Mouse (Mus musculus) intestine, postnatal 0 days (tissue): ENCODE data around the gene Brd3. TPM values are rescaled to one million over a fixed set of nuclear protein-coding genes. Genes with fewer than 3 reads are reported as not detected.
"Not testable (repeated sequence)": the region's sequence is repeated elsewhere in the genome, so short reads cannot be mapped to it uniquely, and the experiment has no call there.

Experiments used
- ATAC-seq: fragments of 200-750 bp; cut with Nextera tagmentation; 2 replicates; pipeline ENCODE4 v1.8.0; 2017; ENCODE audit warnings: mild to moderate bottlenecking, moderate TSS enrichment, moderate library complexity
- H3K27ac ChIP-seq: fragments of 300-500 bp; sonication (generic); 2 replicates; pipeline ENCODE4 v1.5.1; 2014; ENCODE audit warnings: mild to moderate bottlenecking, low read depth, low read length, moderate library complexity
- H3K27me3 ChIP-seq: fragments of 300-500 bp; sonication (generic); replicated peaks from 2 replicates; pipeline ENCODE4 v1.6.1; 2014; ENCODE audit warnings: low read length, mixed read lengths; ENCODE audit not compliant: control insufficient read depth, insufficient read depth
- H3K36me3 ChIP-seq: fragments of 300-500 bp; sonication (generic); 2 replicates; pipeline ENCODE4 v1.6.1; 2014; ENCODE audit warnings: mild to moderate bottlenecking, moderate library complexity; ENCODE audit not compliant: control insufficient read depth, insufficient read depth
- H3K4me1 ChIP-seq: fragments of 300-500 bp; sonication (generic); replicated peaks from 2 replicates; pipeline ENCODE4 v1.6.1; 2014; ENCODE audit warnings: antibody characterized with exemption, low read length, mixed read lengths; ENCODE audit not compliant: control insufficient read depth, insufficient read depth
- H3K4me2 ChIP-seq: fragments of 300-500 bp; sonication (generic); replicated peaks from 2 replicates; pipeline ENCODE4 v1.6.1; 2014; ENCODE audit warnings: low read depth, mild to moderate bottlenecking, moderate library complexity
- H3K4me3 ChIP-seq: fragments of 300-500 bp; sonication (generic); 2 replicates; pipeline ENCODE4 v1.5.1; 2014; ENCODE audit warnings: low read depth, low read length
- H3K9ac ChIP-seq: fragments of 300-500 bp; sonication (generic); 2 replicates; pipeline ENCODE4 v1.6.1; 2014; ENCODE audit warnings: mild to moderate bottlenecking, low read depth, low read length
- H3K9me3 ChIP-seq: fragments of 300-500 bp; sonication (generic); 2 replicates; pipeline ENCODE4 v1.6.1; 2016; ENCODE audit warnings: mixed run types; ENCODE audit not compliant: control insufficient read depth
- CTCF ChIP-seq: sonication (generic); IDR thresholded peaks from 2 replicates; pipeline ENCODE4 v1.5.1; 2016; ENCODE audit warnings: low read depth, mild to moderate bottlenecking, control low read depth, antibody characterized with exemption, moderate library complexity
- WGBS: fragments of 180-500 bp; shearing (Covaris S2); extraction: QIAGEN DNeasy Blood & Tissue Kit; methylation state at CpG from one replicate; pipeline ENCODE4 v1.1.7; 2014; 5-methylcytosine and 5-hydroxymethylcytosine counted together
- polyA plus RNA-seq: library from polyadenylated mRNA; unstranded; fragments of >200 nt; fragmentation: Nextera tagmentation; extraction: Ambion mirVana; gene quantifications from 2 replicates; pipeline ENCODE4 v1.2.1, GENCODE M21; 2015

The Brd3 gene
- polyA plus RNA-seq, 1 experiment from 2014 or later = 49.8 TPM

DNA sequence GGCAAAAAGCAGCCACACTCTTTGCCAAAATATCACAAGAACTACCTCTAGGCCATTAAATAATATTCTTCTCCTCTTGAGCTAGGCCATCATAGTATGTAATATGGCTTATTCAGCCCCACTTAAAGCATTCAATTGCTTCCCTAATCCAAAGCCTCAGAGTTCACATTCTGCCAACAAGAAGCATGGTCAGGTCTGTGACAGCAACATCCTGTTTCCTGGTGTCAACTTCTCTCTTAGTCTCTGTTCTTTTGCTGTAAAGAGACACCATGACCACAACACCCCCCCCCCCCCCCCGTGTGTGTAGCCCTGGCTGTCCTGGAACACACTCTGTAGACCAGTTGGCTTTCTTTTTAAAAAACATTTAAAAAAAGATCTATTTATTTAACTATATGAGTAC is 39.9 kb upstream of the Brd3 start:
- no peak for ATAC-seq
- Histone ChIP-seq H3K27me3 (no peaks in the 10 kb centered on the region), H3K36me3 (no peaks in the 10 kb centered on the region), H3K27ac (no peak overlapping the region), H3K9ac (no peak overlapping the region), H3K4me3 (no peak overlapping the region), H3K9me3 (no peaks in the 10 kb centered on the region), H3K4me1 (no peaks in the 10 kb centered on the region), H3K4me2 (no peak overlapping the region)
- no peak for TF ChIP-seq CTCF
- 42% methylated on average over 1 of the region's 1 CpGs for WGBS

GRCm38 (mm10) chr2:27546041-27546440 is 38.6 kb upstream of the Brd3 start:
- H3K9me3 ChIP-seq, H3K4me3 ChIP-seq, H3K27me3 ChIP-seq, H3K4me2 ChIP-seq, H3K36me3 ChIP-seq, H3K4me1 ChIP-seq, ATAC-seq, H3K9ac ChIP-seq, H3K27ac ChIP-seq: not testable (repeated sequence)
- WGBS = 93% methylated on average over 8 of the region's 8 CpGs

DNA sequence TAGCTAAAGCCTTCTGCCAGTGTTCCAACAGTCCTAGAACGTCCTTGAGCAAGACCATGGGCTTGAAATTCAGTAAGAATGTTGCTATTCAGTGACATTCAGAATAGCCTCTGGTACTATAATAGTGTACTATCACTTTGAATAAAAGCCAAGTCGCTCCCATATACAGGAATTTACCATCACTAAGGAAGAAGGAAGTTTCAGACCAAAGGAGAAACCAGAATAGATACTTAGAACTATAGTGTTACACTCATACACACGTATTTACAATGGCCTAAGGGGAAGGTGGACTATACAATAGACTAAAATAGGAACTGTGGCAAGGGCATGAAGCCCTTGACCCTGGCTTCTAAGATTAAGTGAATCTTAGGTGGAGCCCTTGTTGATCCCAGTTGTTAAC is 38.1 kb upstream of the Brd3 start:
- WGBS = 83% methylated on average over 3 of the region's 3 CpGs
- H3K4me3 ChIP-seq, H3K27me3 ChIP-seq, H3K27ac ChIP-seq, ATAC-seq, H3K4me2 ChIP-seq, H3K9ac ChIP-seq, H3K4me1 ChIP-seq, H3K9me3 ChIP-seq, H3K36me3 ChIP-seq: not testable (repeated sequence)

GRCm38 (mm10) chr2:27544613-27545012 is 37.2 kb upstream of the Brd3 start:
- Histone ChIP-seq H3K36me3 (no peaks in the 10 kb centered on the region), H3K4me3 (no peak overlapping the region), H3K27ac (no peak overlapping the region), H3K4me1 (0 out of 2 replicates have a peak, but pooled peaks cover 5% of the 10 kb centered on the region), H3K4me2 (no peak overlapping the region), H3K9ac (no peak overlapping the region), H3K27me3 (no peaks in the 10 kb centered on the region), H3K9me3 (no peaks in the 10 kb centered on the region)
- WGBS = 83% methylated on average over 6 of the region's 6 CpGs
- TF ChIP-seq CTCF = no peak
- ATAC-seq = no peak

DNA sequence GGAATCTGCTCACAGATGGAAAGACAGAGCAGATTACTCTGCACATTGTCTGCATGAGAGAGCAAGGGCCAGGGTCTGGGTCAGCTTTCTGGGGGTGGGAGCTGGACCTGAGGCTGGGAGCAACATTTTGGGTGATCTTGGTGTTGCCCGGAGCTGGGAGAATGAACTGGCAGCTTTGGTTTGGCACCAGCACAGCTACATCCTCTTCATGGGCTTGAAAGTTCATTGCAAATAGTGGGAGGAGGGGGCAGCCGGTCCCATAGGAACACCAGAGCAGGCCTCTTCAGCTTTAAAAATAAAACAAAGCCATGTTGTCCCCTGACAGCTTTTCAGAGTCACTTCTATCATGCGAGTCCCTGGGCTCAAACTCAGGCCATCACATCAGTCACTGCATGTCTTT is 33.8 kb upstream of the Brd3 start:
- no peak overlapping the region for H3K27ac ChIP-seq
- H3K4me1 ChIP-seq = 0 out of 2 replicates have a peak, but pooled peaks cover 5% of the 10 kb centered on the region
- peak overlapping the region; percentile 53 for H3K4me2 ChIP-seq
- H3K36me3 ChIP-seq = 0 out of 2 replicates have a peak, but pooled peaks cover 3% of the 10 kb centered on the region
- no peaks in the 10 kb centered on the region for H3K27me3 ChIP-seq
- TF ChIP-seq CTCF = no peak
- H3K9me3 ChIP-seq = no peaks in the 10 kb centered on the region
- no peak overlapping the region for H3K4me3 ChIP-seq
- 88% methylated on average over 3 of the region's 3 CpGs for WGBS
- ATAC-seq = no peak
- no peak overlapping the region for H3K9ac ChIP-seq

GRCm38 (mm10) chr2:27540515-27540836 is 33.0 kb upstream of the Brd3 start:
- H3K4me2 ChIP-seq = peak overlapping the region; percentile 53
- 0 out of 2 replicates have a peak, but pooled peaks cover 5% of the 10 kb centered on the region for H3K4me1 ChIP-seq
- H3K9me3 ChIP-seq = no peaks in the 10 kb centered on the region
- WGBS = 14% methylated on average over 10 of the region's 10 CpGs
- peaks cover 11% of the 10 kb centered on the region; the same call in 1 of the 2 replicates for H3K36me3 ChIP-seq
- ATAC-seq = peak; percentile 16
- peak overlapping the region; percentile 18 for H3K4me3 ChIP-seq
- peak overlapping the region; percentile 2; the same call in 1 of the 2 replicates for H3K9ac ChIP-seq
- H3K27me3 ChIP-seq = no peaks in the 10 kb centered on the region
- TF ChIP-seq CTCF = no peak
- peak overlapping the region; percentile 37 for H3K27ac ChIP-seq
